Mouse (Mus musculus) bone marrow macrophage, adult 2 months (primary cell): ENCODE results near the gene F2rl1. TPM values are rescaled to one million over a fixed set of nuclear protein-coding genes. Genes with fewer than 3 reads are reported as not detected.

Experiments
- H3K27ac ChIP-seq: 2 replicates; pipeline ENCODE4 v1.5.1; 2012; ENCODE audit warnings: low read depth, low read length; ENCODE audit not compliant: insufficient read depth
- H3K4me1 ChIP-seq: 2 replicates; pipeline ENCODE4 v1.6.1; 2012; ENCODE audit warnings: low read length; ENCODE audit not compliant: control insufficient read depth, insufficient read depth
- H3K4me3 ChIP-seq: 2 replicates; pipeline ENCODE4 v1.5.1; 2012; ENCODE audit warnings: mild to moderate bottlenecking, low read length, moderate library complexity; ENCODE audit not compliant: insufficient read depth
- CTCF ChIP-seq: IDR thresholded peaks from 2 replicates; pipeline ENCODE4 v1.5.1; 2012; ENCODE audit warnings: low read depth, mild to moderate bottlenecking, low read length, moderate library complexity
- POLR2A ChIP-seq: IDR thresholded peaks from 2 replicates; pipeline ENCODE4 v1.6.1; 2012; ENCODE audit warnings: mild to moderate bottlenecking, low read depth, low read length, borderline replicate concordance
- polyA plus RNA-seq: library from polyadenylated mRNA; stranded (reverse); fragments of >200 nt; gene quantifications from 2 replicates; pipeline ENCODE4 v1.2.4, GENCODE M21; 2012; ENCODE audit not compliant: missing spikeins, insufficient read depth, insufficient read length

F2rl1 gene
- polyA plus RNA-seq, 1 experiment = not detected

DNA sequence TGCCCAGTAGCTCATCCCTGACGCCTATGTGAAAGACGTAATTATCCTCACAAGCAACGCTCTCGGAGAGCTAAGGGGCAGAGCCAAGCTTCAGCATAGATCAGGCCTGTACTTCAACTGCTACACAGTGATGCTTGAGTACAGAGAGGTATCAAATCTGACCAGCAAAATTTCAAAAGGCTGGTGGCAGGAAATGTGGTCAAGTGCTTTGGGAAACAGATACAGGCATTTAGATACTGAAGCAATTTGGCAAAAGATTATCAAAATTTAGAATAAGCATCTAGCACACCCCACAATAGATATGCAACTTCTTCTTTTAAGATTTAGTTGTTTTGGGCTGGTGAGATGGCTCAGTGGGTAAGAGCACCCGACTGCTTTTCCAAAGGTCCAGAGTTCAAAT lies 15.0 kb downstream of the F2rl1 start:
- Histone ChIP-seq H3K4me1 (no peaks in the 10 kb centered on the region), H3K27ac (no peak overlapping the region), H3K4me3 (no peak overlapping the region)
- TF ChIP-seq CTCF (no peak), POLR2A (no peak)

DNA sequence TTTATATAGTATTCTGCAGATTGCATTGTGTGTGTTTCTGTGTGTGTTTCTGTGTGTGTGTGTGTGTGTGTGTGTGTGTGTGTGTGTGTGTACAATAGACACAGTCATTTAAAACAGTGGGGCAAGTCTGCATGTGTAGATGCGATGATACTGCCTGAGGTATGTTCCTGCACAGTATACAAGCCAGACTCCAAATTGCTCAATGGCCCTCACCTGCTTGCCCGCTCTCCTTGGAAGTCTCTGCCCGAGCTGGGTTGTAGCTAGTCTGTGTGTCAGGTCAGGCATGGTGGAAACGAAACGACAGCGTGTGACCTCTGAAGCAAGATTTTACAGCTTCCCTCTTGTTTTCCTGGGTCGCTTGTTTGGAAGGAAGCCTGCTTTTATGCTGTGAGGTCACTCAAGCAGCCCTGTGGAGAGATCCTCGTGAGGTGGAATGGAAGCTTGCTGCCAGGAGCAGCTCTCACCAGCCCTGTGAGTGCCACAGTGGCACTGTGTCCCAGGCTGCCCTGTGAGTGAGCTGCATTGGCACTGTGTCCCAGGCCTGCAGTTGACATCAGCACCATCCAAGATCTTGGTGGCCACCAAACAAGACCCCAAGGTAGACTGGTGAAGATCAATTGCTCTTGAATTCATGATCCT lies 21.6 kb downstream of the F2rl1 start:
- TF ChIP-seq CTCF (no peak), POLR2A (no peak)
- Histone ChIP-seq H3K4me1 (0 out of 2 replicates have a peak, but pooled peaks cover 2% of the 10 kb centered on the region), H3K27ac (no peak overlapping the region), H3K4me3 (no peak overlapping the region)

- Histone ChIP-seq H3K27ac (no peak overlapping the region), H3K4me1 (peaks cover 14% of the 10 kb centered on the region), H3K4me3 (no peak overlapping the region)
- TF ChIP-seq CTCF = no peak
Observed at GRCm38 (mm10) chr13:95496601-95497000, 28.4 kb downstream of the F2rl1 start.

GRCm38 (mm10) chr13:95494812-95495211 lies 30.2 kb downstream of the F2rl1 start:
- no peak for TF ChIP-seq CTCF
- no peak for TF ChIP-seq POLR2A
- Histone ChIP-seq H3K4me1 (peaks cover 14% of the 10 kb centered on the region), H3K4me3 (peak overlapping the region; percentile 22), H3K27ac (peak overlapping the region; percentile 45)

GRCm38 (mm10) chr13:95493296-95493695 lies 31.7 kb downstream of the F2rl1 start:
- TF ChIP-seq POLR2A (no peak), CTCF (no peak)
- no peak overlapping the region for H3K27ac ChIP-seq
- peaks cover 14% of the 10 kb centered on the region for H3K4me1 ChIP-seq
- H3K4me3 ChIP-seq = no peak overlapping the region

DNA sequence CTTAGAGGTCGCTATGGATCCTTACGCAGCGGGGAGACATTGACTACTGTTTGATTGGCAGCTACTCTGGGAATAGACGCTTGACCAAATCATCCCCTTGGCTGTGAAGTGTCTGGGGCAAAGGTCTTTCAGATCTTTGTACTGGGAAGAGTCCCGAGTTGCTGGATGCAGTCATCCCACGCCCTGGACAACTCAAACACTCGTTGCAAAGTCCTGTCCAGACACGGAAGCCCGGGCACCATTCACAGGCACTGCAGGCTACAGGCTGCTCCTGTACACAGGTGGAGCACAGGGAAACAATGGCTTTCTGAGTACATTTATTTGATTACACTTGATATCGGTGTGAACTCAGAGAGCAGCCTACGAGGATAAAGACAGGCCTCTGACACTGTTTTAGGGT lies 33.7 kb downstream of the F2rl1 start:
- H3K4me3 ChIP-seq = no peak overlapping the region
- H3K27ac ChIP-seq = no peak overlapping the region
- H3K4me1 ChIP-seq = peaks cover 14% of the 10 kb centered on the region
- TF ChIP-seq POLR2A (no peak), CTCF (no peak)

- Histone ChIP-seq H3K4me1 (peaks cover 2% of the 10 kb centered on the region), H3K4me3 (no peak overlapping the region), H3K27ac (no peak overlapping the region)
- TF ChIP-seq CTCF (no peak), POLR2A (no peak)
Observed at GRCm38 (mm10) chr13:95484664-95485063, 40.4 kb downstream of the F2rl1 start.

- peaks cover 2% of the 10 kb centered on the region for H3K4me1 ChIP-seq
- no peak overlapping the region for H3K4me3 ChIP-seq
- no peak for TF ChIP-seq POLR2A
- TF ChIP-seq CTCF = peak; percentile 28; the same call in 1 of the 2 replicates
- no peak overlapping the region for H3K27ac ChIP-seq
Observed at GRCm38 (mm10) chr13:95481428-95481827, 43.6 kb downstream of the F2rl1 start.

DNA sequence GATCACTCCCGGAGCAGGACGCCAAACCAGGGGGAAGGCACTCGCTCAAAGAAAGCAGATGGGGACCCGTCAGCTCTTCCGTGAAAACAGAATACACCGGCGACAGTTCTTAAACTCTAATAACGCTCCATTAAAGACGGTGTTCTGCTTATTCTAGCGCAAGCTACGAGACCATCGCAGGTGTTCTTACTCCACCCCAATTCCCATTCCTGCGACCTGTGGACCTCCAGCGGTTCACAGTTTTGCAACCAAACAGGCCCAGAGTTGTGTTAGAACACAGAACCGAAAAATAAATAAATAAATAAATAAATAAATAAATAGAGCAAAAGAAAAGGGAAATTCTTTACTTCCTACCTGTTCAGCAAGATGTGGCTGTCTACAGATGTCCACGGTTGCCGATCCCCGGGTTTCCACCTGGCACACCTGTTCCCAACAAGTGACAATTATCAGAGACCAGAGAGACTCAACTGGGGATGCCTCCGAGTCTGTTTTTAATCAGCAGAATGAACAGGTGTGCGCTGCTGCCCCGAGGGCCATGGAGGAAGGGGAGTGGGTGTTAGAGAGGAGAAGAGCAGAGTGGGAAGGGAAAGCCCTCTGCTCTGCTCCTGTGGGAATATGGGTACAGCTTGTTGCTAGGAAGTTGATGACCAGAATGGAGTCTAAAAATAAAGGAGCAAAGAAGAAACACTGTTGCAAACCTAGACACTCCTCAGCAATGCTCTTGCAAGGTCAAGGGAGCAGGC lies 46.2 kb downstream of the F2rl1 start, which contains the start of gene S100z:
Gene S100z (minus strand): TSS at position 51 of the 743 bp plus-strand sequence.
- no peak for TF ChIP-seq CTCF
- TF ChIP-seq POLR2A = no peak
- H3K4me1 ChIP-seq = peaks cover 2% of the 10 kb centered on the region
- no peak within 1 kb of the TSS for H3K4me3 ChIP-seq
- H3K27ac ChIP-seq = no peak within 1 kb of the TSS

- no peak overlapping the region for H3K4me3 ChIP-seq
- peaks cover 2% of the 10 kb centered on the region for H3K4me1 ChIP-seq
- no peak overlapping the region for H3K27ac ChIP-seq
- TF ChIP-seq POLR2A (no peak), CTCF (no peak)
Observed at GRCm38 (mm10) chr13:95477173-95477572, 47.9 kb downstream of the F2rl1 start.
